Mouse (Mus musculus): ENCODE results near the gene Tbc1d16.
A peak's percentile ranks its signal among the peaks of the same experiment; 100 is the strongest.
"Not testable (repeated sequence)": the region's sequence is repeated elsewhere in the genome, so short reads cannot be mapped to it uniquely, and the experiment has no call there.

Gene Tbc1d16

DNA sequence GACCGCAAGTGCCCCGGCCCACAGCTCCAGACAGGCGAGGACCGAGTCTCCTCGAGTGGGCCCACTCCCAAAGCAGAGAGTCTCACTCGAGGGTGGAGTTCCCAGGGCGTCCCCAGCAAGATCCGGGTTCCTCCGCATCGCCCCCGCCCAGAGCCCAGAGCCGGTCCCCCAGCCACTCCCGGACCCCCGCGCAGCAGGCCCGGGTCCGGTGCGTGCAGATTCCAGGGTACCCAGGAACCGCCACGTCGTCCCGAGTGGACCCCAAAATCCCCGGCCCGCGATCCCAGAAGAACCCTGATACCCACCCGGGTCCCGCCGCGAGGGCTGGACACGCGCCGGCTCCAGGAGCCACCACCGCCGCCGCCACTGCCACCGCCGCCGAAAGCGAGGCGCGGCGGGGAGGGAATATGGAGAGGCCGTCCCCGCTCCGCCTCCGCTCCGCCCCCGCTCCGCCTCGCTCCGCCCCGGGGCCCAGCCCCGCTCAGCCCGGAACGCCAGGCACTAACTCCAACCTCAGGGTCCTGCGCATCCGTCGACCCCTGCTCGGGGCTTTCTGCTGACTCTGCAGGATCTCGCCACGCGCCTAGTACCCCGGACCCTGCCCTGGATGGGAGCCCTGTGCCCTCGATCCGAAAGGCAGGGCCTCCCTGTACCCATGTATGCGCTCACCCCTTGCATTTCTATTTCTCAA lies at the start of gene Tbc1d16, which contains the start of gene Ccdc40:
TSS of gene Tbc1d16 (minus strand) at position 409 of the 691 bp plus-strand sequence.
TSS of gene Ccdc40 (plus strand) at position 482 of the 691 bp plus-strand sequence.
- peak; percentile 64 for DNase-seq

DNA sequence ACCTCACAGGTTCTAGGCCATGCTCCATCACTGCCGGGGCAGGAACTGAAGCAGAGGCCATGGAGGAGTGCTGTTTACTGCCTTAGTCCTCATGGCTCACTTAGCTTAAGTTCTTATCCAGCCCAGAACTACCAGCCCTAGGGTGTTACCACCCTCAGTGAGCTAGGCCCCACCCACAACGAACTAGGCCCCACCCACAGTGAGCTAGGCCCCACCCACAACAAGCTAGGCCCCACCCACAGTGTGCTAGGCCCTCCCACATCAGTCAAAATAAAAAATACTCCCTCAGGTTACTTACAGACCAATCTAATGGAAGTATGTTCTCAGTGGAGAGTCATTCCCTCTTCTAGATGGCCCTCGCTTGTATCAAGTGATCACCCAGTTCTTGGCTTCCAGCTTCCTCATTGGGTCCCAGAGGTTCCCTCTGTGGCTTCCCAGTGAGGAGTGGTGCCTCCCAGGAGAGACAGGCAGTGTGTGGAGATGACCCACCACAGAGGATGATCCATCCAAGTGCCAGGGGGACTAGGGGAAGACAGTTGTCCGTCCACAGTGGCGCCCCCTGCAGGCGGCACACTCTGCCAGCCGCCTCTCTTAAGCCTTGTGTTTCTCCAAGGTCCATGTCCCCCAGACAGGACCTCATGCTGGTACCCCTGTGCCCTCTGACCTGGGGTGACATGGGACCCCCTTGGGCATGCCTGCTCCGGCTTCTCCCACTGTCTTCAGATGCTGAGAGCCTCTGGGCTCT lies 45.1 kb upstream of the Tbc1d16 start:
- DNase-seq, result no peak

DNA sequence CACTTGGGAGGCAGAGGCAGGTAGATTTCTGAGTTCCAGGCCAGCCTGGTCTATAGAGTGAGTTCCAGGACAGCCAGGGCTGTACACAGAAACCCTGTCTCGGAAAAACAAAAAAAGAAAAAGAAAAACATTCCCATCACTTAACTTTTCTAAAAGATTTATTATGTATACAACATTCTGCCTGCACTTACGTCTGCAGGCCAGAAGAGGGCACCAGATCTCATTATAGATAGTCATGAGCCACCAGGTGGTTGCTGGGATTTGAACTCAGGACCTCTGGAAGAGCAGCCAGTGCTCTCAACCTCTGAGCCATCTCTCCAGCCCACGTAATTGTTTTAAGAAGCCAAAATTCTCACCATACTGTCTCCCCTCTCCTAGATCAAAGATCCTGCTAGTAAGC lies 44.2 kb upstream of the Tbc1d16 start:
- DNase-seq, result not testable (repeated sequence)

DNA sequence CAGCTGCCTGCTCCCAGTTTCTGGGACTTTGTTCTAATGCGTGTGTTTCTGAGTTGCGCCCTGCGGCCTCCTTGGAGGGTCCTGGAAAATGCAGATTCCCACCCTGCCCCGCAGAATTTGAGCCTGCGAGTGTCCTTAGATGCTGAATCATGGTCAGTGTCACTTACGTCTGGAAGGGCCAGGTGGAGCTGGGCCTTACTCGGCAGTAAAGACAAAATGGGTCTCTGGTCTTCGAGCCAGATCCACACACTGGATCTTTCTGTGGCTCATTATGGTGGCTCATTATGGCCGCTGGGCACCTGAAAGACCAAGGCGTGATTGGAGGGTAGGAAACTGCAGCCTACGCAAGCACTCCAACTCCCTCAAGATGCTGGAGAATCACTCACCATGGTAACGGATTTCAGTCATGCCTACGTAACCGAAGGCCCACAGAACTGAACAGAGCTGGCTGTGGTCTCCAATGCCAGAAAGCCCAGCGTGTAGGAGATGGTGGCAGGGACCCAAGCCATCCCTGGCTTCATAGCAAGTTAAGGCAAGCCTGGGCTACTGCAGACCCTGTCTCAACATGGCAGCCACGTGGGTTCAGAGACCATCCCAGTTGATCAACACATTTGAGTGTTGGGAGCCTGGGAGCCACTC lies 40.4 kb upstream of the Tbc1d16 start:
- DNase-seq, result no peak

DNA sequence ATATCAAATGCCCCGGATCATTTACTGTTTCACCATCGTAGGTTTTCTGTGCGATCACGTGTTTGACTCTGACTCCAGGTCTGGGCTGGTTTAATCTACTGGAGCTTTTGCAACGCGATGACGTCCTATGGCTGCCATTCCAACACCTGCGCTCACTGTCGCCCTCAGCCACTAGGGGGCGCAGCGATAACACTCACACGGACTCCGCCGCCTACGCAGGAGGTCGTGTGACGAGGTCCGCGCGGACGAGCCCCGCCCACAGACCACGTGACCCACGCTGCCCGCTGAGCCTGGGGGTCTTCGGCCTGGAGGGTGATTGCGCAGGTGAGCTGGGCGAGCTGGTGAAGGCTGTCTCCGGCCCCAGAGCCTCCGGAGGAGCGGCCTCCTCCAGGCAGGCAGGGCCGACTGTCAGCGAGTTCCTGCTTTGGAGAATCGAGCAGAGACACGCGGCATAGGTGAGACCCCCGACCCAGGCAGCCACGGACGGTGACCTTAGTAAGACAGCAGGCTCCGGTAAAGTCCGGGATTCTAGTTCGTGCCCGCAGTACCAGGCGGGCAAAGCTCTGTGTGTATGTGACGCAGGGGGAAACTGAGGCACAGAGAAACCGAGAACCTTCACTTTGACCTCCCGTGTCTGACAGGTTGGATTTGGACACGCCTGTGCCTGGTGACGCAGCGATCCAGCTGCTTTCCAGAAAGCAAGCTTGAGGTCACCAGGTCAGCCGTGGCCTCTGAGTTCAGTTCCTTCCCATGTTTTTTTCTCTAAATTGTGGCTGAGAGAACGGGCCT lies 39.7 kb upstream of the Tbc1d16 start, which contains the start of gene Gaa:
TSS of gene Gaa (plus strand) at position 120 of the 789 bp plus-strand sequence.
- peak; percentile 97 for DNase-seq

DNA sequence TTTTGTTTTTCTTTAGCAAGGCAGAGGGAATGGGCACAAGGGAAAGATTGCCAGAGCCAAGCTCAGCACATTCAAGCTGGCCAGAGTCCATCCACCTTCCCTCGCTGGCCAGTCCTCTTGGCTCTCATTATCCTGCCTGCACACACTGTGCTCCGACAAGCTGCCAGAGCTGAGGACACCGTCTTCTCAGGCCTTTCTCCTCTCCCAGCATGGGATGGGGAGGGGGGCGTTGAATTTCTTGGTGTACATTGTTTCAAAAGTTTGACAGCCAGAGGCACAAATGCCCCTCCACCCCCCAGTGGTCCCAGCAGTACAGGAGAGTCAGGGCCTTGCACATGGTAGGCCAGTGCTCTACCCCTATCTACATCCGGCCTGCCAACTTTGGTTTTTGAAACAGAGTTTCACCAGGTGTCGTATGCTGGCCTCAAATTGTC lies 39.0 kb upstream of the Tbc1d16 start:
- DNase-seq, result peak; percentile 76

DNA sequence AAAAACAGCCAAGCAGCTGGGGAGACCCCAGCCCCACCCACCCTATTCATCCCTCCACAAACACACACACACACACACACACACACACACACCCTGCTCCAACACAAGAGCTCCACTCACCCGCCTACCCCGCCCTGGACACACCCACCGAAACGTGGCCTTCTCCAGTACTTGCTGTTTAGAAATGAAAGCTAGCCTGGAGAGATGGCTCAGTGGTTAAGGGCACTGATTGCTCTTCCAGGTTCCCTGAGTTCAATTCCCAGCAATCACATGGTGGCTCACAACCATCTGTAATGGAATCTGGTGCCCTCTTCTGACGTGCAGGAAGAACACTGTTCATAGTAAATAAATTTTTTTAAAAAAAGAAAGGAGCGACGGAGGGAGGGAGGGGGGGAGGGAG lies 37.5 kb upstream of the Tbc1d16 start:
- DNase-seq, result no peak

DNA sequence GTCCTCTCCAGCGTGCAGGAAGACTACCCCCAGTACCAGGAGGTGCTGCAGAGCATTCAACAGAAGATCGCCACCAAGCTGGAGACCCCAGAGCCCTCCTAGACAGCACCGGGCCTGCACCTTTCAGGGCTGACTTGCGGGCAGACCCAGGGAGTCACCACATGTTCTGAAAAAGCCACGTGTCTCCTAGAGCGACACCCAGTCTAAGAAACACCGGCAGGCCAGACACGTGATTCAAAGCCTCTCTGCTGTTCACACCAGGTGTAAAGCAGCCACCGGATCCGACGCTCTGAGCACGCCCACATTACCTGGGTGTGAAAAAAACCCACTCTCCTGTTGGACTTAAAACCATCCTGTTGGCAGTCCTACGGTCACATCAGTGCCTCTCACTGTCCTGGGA lies 36.1 kb upstream of the Tbc1d16 start:
- DNase-seq, result no peak

DNA sequence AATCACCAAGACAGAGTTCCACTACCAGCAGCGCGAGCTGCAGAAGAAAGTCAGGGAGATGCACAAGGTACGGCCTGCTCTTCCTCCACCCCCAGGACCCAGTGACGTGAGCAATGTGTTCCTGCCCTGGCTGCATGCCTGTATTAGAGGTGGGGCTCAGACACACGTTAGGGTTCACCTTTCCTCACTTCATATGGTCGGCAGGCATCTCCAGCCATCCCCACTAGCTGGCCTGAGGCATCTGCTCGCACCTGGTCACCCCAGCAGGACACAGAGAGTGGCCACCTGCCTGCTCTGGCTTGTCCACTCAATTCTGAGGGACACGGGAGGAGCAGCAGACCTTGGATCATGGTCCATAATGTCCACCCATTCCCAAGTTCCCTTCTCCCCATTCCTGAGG lies 31.7 kb upstream of the Tbc1d16 start:
- peak; percentile 43 for DNase-seq

DNA sequence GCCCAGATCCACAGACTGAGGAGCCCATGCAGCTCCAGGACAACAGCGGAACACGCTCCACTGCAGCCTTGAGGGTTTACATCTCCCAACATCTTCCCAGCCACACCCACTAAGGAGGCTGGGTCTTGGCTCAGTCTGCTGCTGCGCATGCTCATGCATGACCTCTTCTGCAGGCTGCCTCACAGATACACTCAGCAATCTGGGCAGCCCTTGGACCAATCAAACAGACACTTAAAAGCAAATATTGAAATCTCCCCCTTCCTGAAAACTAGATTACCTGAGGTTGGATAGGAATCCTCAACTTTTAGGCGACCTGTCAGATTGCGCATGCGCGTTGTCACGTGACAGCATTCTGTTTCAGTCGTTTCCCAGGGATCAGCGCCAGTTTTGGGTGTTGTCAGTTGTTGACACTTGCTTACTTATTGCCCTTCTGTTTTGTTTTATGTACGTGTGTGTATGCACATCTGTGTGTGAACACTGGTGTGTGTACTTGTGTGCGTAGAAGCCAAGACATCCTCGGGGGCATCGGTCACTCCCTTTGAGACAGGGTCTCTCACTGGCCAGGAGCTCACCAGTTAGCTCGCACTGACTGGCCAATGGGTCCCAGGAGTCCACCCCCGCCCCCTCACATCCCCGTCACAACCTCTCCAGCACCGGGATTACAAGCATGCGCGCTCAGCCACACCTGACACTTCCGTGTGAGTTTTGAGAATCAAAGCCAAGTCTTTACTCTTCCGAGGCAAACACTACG lies 30.4 kb upstream of the Tbc1d16 start:
- DNase-seq, result peak; percentile 72

DNA sequence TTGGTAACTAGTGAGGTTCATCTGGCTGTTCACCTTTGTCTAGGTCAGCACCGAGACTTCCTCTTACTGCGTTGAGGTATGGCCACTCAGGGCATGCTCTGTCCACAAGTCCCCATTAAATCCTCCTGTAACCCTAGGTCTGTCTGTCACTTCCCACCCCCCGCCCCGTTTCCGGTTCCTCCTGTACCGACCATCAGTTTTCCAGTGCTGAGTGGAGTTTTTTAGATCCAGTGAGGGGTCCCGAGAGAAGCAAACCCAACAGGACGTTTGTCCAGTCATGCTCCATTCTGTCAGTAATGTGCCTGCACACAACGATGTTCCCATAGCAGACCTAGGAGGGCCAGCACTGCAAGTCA lies 29.9 kb upstream of the Tbc1d16 start:
- DNase-seq, result no peak

DNA sequence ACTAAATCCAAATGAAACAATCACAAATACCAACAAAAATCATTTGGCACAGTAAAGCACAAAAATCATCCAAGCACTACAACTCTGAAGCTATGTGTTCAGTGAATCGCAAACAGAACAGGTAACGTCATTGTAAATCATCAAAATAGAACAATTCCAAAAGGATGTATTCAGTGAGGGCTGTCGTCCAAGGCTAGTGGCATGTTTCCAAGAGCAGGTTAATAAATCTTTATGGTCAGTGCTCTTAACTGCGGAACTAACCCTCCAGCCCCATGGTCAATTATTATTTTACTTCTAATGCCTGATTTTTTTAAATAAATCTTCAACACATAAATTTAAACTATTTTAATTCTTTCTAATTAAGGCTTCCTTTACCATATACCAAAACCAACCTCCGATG lies 28.3 kb upstream of the Tbc1d16 start:
- DNase-seq, result not testable (repeated sequence)

DNA sequence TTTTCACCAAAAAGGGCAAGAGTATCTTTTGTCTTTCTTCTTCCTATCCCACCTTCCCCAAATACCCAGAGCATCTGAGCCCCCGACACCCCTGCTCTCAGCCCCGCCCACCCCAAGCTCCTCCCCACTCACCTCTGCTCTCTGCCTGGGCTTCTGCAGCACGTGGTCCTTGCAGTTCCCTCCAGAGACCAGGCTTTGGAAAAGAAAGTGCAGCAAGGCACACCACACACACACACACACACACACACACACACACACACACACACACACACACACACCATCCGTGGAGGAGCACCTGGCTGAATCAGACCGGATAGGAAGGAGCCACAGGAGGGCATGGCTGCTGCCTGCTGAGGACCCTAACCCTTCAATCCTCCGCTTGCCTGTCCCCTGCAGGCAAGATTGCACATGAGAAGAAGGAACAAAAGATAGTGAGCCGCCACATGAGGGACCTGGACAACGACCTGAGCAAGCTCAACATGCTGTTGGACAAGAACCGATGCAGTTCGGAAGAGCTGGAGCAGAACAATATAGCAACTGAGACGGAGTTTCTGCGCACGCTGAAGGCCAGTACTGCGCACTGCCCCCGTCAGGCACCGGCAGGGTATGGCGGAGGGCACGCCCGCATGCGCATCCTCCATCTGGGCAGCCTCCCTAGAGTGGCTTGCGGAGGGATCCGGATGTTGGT lies 24.7 kb upstream of the Tbc1d16 start:
- peak; percentile 48 for DNase-seq

DNA sequence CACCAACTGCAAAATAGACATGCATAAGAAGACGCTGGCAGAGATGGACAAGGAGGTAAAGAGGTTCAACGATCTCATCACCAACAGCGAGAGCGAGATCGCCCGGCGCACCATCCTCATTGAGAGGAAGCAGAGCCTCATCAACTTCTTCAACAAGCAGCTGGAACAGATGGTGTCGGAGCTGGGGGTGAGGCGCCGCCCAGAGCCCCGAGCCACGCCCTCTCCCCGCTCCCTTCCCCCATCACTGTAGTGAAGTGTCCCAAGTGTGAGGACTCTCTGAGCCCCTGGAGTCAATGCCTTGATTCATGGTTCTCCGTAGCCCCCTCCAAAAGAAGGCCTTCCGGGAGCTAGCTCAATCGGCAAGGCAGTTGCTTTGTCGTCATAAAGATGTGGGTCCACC lies 22.7 kb upstream of the Tbc1d16 start:
- no peak for DNase-seq

DNA sequence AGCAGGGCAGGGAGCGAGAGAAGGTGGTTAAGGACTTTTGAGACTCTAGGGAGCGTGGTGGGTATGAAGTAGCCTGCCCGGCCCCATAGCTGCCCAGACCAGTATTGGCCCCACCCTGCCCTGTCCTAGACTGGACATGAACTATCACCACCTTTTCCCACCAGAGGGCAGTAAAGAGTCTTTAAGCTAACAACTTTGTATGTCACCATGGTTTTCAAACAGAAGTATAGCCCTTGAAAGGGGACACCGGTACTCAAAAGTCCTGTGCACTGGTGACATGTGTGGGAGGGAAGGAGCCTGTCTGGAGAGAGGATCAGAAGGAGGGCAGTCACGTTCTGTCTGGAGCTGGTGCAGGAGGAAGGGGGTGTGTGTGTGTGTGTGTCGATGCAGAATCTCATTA lies 20.7 kb upstream of the Tbc1d16 start:
- DNase-seq, result peak; percentile 80

DNA sequence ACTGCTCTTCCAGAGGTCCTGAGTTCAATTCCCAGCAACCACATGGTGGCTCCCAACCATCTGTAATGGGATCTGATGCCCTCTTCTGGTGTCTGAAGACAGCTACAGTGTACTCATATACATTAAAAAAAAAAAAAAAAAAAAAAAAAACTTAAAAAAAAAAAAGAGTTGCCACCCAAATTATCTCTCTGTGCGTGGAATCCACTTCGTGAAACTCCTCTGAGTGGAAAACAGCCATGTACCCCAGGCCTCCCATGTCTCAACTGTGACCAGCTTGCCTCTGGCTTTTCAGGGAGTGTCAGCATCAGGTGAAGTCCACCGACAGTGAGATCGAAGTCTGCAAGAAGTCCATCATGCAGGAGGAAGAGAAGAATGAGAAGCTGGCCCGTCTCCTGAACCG lies 17.2 kb upstream of the Tbc1d16 start:
- not testable (repeated sequence) for DNase-seq

DNA sequence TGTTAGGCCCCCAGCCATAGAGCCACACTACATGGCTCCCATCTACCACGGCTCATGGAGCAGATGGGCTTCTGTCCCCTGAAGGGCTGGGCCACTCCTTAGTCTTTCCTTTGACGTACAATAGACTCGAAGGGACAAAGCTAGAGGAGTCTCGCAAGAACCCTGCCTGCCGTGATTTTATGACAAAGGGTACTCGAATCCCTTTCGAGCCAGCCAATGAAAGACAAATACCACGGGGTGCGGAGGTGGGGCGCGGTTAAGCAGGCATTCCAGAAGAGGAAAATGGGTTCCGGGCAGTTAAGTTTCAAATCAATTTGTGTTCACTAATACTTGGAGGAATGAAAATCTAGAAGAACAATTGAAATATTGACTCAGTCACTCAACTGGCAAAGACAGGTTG lies 11.2 kb upstream of the Tbc1d16 start:
- no peak for DNase-seq

DNA sequence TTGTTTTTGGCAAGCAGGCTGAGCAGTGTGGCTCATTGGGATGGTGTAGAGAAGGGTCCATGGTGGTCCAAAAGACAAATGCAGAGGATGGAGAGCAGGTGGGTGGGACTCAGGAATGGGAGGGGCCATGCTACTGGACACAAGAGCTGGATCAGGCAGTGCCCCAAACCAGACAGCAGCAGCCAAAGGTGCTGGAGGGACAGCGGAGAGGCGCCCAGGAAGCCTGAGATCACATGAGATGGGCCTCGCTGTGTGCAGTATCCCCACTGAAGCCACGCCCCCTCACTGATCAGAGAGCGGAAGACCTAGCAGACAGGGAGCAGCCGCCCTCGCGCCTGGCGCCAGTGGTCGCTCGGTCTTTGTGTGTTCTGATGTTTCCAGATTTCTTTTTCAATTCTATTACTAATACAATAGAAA lies 10.0 kb upstream of the Tbc1d16 start:
- no peak for DNase-seq

DNA sequence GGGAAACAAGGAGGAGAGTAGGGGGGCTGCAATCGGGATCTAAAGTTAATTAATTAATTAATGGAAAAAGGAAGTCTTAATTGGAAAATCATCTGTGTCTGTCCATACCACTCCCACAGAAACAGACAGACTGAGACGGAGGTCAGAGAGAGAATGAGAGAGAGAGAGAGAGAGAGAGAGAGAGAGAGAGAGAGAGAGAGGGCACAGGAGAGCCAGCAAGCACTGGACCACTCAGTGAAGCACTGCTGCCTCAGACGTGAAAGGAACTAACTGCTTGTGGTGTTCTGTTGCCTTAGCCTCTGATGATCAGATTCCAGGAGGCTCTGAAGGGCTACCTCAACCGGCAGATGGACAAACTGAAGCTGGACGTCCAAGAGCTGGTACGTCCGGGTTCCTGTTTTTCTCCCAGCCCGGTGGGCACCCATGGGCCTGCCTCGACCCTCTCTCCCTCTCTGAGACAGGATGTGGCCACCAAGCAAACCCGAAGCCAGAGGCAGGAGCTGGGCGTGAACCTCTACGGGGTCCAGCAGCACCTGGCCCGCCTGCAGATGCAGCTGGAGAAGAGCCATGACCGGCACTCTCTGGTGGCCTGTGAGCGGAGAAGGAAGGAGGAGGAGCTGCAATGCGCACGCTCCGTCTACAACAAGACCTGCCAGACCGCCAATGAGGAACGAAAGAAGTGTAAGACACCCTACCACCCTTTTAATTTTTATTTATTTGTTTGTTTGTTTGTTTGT lies 9.4 kb upstream of the Tbc1d16 start:
- DNase-seq, result no peak

DNA sequence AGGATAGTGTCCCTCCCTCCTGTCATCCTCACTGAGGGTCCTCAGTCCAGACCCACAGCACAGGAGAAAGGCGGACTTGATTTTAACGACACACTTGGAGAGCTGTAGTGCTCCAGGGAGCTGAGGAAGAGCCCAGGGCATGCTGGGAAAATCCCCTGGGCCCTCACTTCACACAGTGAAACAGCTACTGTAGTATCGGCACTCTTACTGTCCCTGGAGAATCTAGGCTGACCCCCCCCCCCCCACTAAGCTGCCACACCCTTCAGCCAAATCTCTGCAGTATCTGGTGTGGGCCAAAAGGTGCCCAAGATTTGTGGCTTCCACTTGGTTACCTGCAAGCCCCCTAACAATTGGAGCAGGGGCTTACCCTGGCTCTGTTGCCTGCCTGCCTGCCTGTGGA lies 8.7 kb upstream of the Tbc1d16 start:
- DNase-seq, result no peak

DNA sequence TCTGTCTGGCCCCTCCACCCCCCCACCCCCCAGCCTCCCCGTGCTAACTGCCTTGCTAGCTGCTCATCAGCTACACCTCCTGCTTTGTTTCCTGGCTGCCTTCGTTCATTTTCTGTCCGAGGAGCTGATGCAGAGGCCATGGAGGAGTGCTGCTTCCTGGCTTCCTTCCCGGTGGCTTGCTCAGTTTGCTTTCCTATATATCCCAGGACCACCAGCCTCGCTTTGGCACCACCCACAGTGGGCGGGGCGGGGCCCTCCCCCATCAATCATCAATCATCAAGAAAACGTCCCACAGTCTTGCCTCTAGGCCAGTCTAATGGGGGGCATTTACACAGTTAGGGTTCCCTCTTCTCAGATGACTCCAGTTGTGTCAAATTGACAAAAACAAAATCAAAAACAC lies 8.1 kb upstream of the Tbc1d16 start:
- DNase-seq, result no peak

All from cerebellum, adult 8-10 months (tissue).